Comparison of ENCODE assay signal across 8 mouse cellular contexts in the genomic region with DNA sequence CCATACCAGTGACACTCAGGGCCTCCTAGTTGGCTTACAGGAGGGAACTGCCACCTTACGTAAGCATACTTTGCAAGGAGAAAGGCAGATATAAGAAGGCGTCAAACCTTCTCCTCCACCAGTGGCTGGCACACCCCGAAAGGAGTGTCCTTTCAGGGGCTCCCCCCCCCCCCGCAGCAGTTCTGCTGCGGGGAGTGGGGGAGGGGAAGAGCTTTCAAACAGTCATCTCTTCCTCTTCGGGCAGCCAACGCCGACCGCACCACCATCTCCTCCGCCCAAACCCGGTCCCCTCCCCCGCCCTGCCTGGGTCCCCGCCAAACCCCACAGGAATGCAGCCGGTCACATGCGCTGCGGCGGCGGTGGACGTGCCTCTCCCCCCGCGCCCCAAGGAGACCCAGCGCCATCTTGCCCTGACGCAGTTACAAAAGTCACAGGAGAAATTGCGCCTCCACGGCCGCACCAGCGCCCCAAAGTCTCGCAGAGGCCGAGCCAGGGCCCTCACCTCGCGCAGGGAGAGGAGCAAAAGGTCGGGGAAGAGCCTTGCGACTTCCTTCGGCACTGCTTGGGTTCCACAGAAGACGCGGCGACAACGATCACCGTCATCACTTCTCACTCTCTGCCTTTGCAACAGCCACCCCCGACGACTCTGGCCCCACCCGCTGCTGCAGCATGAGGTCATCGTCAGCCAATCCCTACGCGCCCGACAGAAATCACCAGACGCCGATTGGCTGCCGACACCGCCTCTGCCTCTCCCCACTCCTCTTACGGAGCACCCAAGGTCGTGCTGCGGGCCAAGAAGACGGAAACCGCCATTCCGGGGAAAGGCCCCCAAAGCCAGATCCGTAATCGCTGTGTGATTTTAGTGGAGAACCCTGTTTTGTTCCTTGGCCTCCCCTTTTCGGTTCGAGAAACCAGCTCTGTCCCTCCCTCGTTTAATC. TPM values are rescaled to one million over a fixed set of nuclear protein-coding genes. Genes with fewer than 3 reads are reported as not detected.
DNase-seq lines count a peak whose midpoint lies in the region; ATAC-seq and TF ChIP-seq lines count a peak whose summit lies in the region.

No protein-coding gene starts in this region.

- no peak for TF ChIP-seq CTCF in liver, postnatal 0 days (IDR thresholded peaks at IDR 0.05; ENCODE audit: low read depth)

- DNase-seq in ES-E14 (ENCODE audit: low read depth, low spot score), result peak; percentile 93
- peak; percentile 99 for DNase-seq in cerebellum, adult 11 months
- DNase-seq in heart, postnatal 10 days, result peak; percentile 99
- peak; percentile 99 for DNase-seq in layer of hippocampus, adult 11-12 months (ENCODE audit: low spot score)
- DNase-seq in liver, postnatal 0 days, result peak; percentile 98
- peak; percentile 99 for DNase-seq in telencephalon, adult 2 months (ENCODE audit: low read depth, low spot score)

- peak overlapping the region; percentile 87 for H3K4me2 ChIP-seq in forebrain, embryonic 13.5 days
- peak overlapping the region; percentile 94 for H3K4me2 ChIP-seq in liver, postnatal 0 days (ENCODE audit: low read depth, low read length)
- peak overlapping the region; percentile 88 for H3K4me2 ChIP-seq in neural tube, embryonic 13.5 days

- in situ Hi-C loops in ES-E14 (cut with MboI; ENCODE audit: low sequenced_read_pairs in 2 of 2, unreplicated experiment in 2 of 2), result no loop called here

- WGBS in forebrain, embryonic 13.5 days, result under 1% methylated on average over 53 of the region's 61 CpGs
- WGBS in liver, postnatal 0 days (ENCODE audit: insufficient replicate concordance), result under 1% methylated on average over 61 of the region's 61 CpGs
- WGBS in neural tube, embryonic 13.5 days, result under 1% methylated on average over 60 of the region's 61 CpGs

- intact Hi-C loops in heart, postnatal 10 days (cut with DNase I), result loop anchor here (1.0 kb wide), 1 partner anchor 15 kb away; no protein-coding TSS in a partner anchor

- H3K9me3 ChIP-seq in ES-E14 (ENCODE audit: control insufficient read depth, insufficient read depth, low read depth, low read length), result no peaks in the 10 kb centered on the region
- H3K9me3 ChIP-seq in forebrain, embryonic 13.5 days (replicated peaks), result no peaks in the 10 kb centered on the region
- no peaks in the 10 kb centered on the region for H3K9me3 ChIP-seq in liver, postnatal 0 days (ENCODE audit: low read length)
- H3K9me3 ChIP-seq in neural tube, embryonic 13.5 days, result no peaks in the 10 kb centered on the region

- TF ChIP-seq EP300 in liver, postnatal 0 days (IDR thresholded peaks at IDR 0.05; ENCODE audit: low read depth), result no peak; the same call in 1 of the 2 replicates

- H3K27me3 ChIP-seq in forebrain, embryonic 13.5 days, result no peaks in the 10 kb centered on the region
- no peaks in the 10 kb centered on the region for H3K27me3 ChIP-seq in liver, postnatal 0 days (ENCODE audit: insufficient read depth, low read length)
- H3K27me3 ChIP-seq in neural tube, embryonic 13.5 days, result no peaks in the 10 kb centered on the region

- peak; percentile 94 for ATAC-seq in forebrain, embryonic 13.5 days
- peak; percentile 86 for ATAC-seq in liver, postnatal 0 days
- ATAC-seq in neural tube, embryonic 13.5 days (ENCODE audit: low read depth), result peak; percentile 93

- H3K36me3 ChIP-seq in ES-E14 (ENCODE audit: control insufficient read depth, insufficient read depth, low read length, poor library complexity, severe bottlenecking), result peaks cover 2% of the 10 kb centered on the region; the same call in 1 of the 2 replicates
- H3K36me3 ChIP-seq in forebrain, embryonic 13.5 days (ENCODE audit: poor library complexity, severe bottlenecking), result no peaks in the 10 kb centered on the region
- 0 out of 2 replicates have a peak, but pooled peaks cover 2% of the 10 kb centered on the region for H3K36me3 ChIP-seq in liver, postnatal 0 days (replicated peaks; ENCODE audit: insufficient read depth, low read length)
- H3K36me3 ChIP-seq in neural tube, embryonic 13.5 days, result no peaks in the 10 kb centered on the region

- H3K4me1 ChIP-seq in ES-E14 (ENCODE audit: control insufficient read depth in 2 of 2, insufficient read depth in 2 of 2, low read length in 2 of 2, poor library complexity in 1 of 2), result peaks cover 2 to 12% of the 10 kb centered on the region in 2 experiments; a peak in 3 of 4 replicates
- H3K4me1 ChIP-seq in forebrain, embryonic 13.5 days, result peaks cover 46% of the 10 kb centered on the region
- H3K4me1 ChIP-seq in liver, postnatal 0 days (ENCODE audit: insufficient read depth), result peaks cover 33% of the 10 kb centered on the region
- peaks cover 48% of the 10 kb centered on the region for H3K4me1 ChIP-seq in neural tube, embryonic 13.5 days (replicated peaks)

- H3K9ac ChIP-seq in ES-E14 (ENCODE audit: insufficient read depth, low read depth, low read length, poor library complexity, severe bottlenecking), result peak overlapping the region; percentile 100
- H3K9ac ChIP-seq in forebrain, embryonic 13.5 days, result peak overlapping the region; percentile 98
- H3K9ac ChIP-seq in liver, postnatal 0 days (replicated peaks), result peak overlapping the region; percentile 98
- H3K9ac ChIP-seq in neural tube, embryonic 13.5 days, result peak overlapping the region; percentile 100

- peak overlapping the region; percentile 89 to 98 for H3K4me3 ChIP-seq in ES-E14 (ENCODE audit: insufficient read depth in 1 of 2, low read depth in 1 of 2, low read length in 2 of 2, poor library complexity in 1 of 2, severe bottlenecking in 1 of 2)
- peak overlapping the region; percentile 98 for H3K4me3 ChIP-seq in forebrain, embryonic 13.5 days
- H3K4me3 ChIP-seq in liver, postnatal 0 days (ENCODE audit: low read depth, low read length), result peak overlapping the region; percentile 91
- H3K4me3 ChIP-seq in neural tube, embryonic 13.5 days, result peak overlapping the region; percentile 98

- peak overlapping the region; percentile 100 for H3K27ac ChIP-seq in ES-E14 (ENCODE audit: insufficient read depth, low read depth, low read length, poor library complexity, severe bottlenecking)
- peak overlapping the region; percentile 100 for H3K27ac ChIP-seq in forebrain, embryonic 13.5 days
- H3K27ac ChIP-seq in liver, postnatal 0 days (ENCODE audit: low read depth), result peak overlapping the region; percentile 100
- H3K27ac ChIP-seq in neural tube, embryonic 13.5 days (replicated peaks), result peak overlapping the region; percentile 100

TF ChIP-seq in ES-E14, 5 proteins besides CTCF, POLR2A, EP300 and RAD21:
- TF ChIP-seq ZC3H11A (IDR thresholded peaks at IDR 0.05; ENCODE audit: borderline replicate concordance, low read depth, low read length), result no peak
- TF ChIP-seq CHD2 (IDR thresholded peaks at IDR 0.05; ENCODE audit: low read depth, low read length), result no peak
- no peak for TF ChIP-seq MAFK (IDR thresholded peaks at IDR 0.05; ENCODE audit: insufficient read depth, low read depth, low read length)
- no peak; the same call in 1 of the 2 replicates for TF ChIP-seq HCFC1 (IDR thresholded peaks at IDR 0.05; ENCODE audit: borderline replicate concordance, insufficient read depth, low read length)
- TF ChIP-seq ZNF384 (IDR thresholded peaks at IDR 0.05; ENCODE audit: low read depth, low read length), result no peak

RNA-seq across cellular contexts. Expression of a gene that starts 1.3 kb away (rescaled TPM):
- 9.1 and 19.2 TPM in 2 replicates for total RNA-seq in ES-E14 (2012; rRNA removed)
- 165 and 170 TPM in 2 replicates for polyA plus RNA-seq in forebrain, embryonic 13.5 days (2015; fragmentation: Nextera tagmentation; extraction: Ambion mirVana)
- total RNA-seq in heart, postnatal 10 days (2021), result 10 to 100 TPM; 57.9 to 66.5 TPM
- 27.5 and 28.5 TPM in 2 replicates for polyA plus RNA-seq in liver, postnatal 0 days (2015; fragmentation: Nextera tagmentation; extraction: Ambion mirVana)
- polyA plus RNA-seq in neural tube, embryonic 13.5 days (2015; fragmentation: Nextera tagmentation; extraction: Ambion mirVana), result 151 and 160 TPM in 2 replicates

Comparison
In these comparisons a context has a peak if more than half of its experiments do, and no peak if none do; other contexts are left out.
1. Peak in every context shown above with its lines: DNase-seq, ATAC-seq, H3K4me3 ChIP-seq and H3K27ac ChIP-seq.